Mouse (Mus musculus): ENCODE results near the gene Farsa. TPM values are rescaled to one million over a fixed set of nuclear protein-coding genes. Genes with fewer than 3 reads are reported as not detected.

Gene Farsa
- total RNA-seq, 2 experiments from 2014 or later: 50.1 to 51.6 TPM

Small RNA genes within 50 kb of the gene (microRNA-seq; reads per million reads assigned to microRNA genes)
- gene Mir7069: 12.4 to 12.5 reads per million in 2 experiments

Other genes starting within 250 kb of the Farsa start
- gene Ier2, start 194.1 kb upstream of the Farsa start, total RNA-seq (2021): 10 to 100 TPM; 12.6 to 14.8 TPM
- gene Trmt1, start 170.7 kb upstream of the Farsa start, total RNA-seq (2021): 10 to 100 TPM; 89.3 to 96.7 TPM
- gene Nacc1, start 169.1 kb upstream of the Farsa start, total RNA-seq (2021): 10 to 100 TPM; 90.2 to 91.9 TPM
- gene Lyl1, start 155.5 kb upstream of the Farsa start, total RNA-seq (2021): 1 to 10 TPM; 2.7 to 4.3 TPM
- not detected for gene G430095P16Rik, start 134.0 kb upstream of the Farsa start, total RNA-seq (2021)
- gene Nfix, start 56.6 kb upstream of the Farsa start, total RNA-seq (2021): 100 to 1,000 TPM; 402 to 429 TPM
- 1 to 10 TPM; 8.0 to 9.6 TPM for gene Dand5, start 34.2 kb upstream of the Farsa start, total RNA-seq (2021)
- 10 to 100 TPM; 23.4 to 23.6 TPM for gene Gadd45gip1, start 25.5 kb upstream of the Farsa start, total RNA-seq (2021)
- 10 to 100 TPM; 59.5 to 72.0 TPM for gene Rad23a, start 16.3 kb upstream of the Farsa start, total RNA-seq (2021)
- 100 to 1,000 TPM; 495 to 553 TPM for gene Calr, start 10.1 kb upstream of the Farsa start, total RNA-seq (2021)
- gene Syce2, start 15.1 kb downstream of the Farsa start, total RNA-seq (2021): 10 to 100 TPM; 11.5 to 13.4 TPM
- gene Gcdh, start 36.9 kb downstream of the Farsa start, total RNA-seq (2021): 10 to 100 TPM; 36.5 to 38.9 TPM
- not detected for gene Klf1, start 44.9 kb downstream of the Farsa start, total RNA-seq (2021)
- gene Dnase2a, start 51.6 kb downstream of the Farsa start, total RNA-seq (2021): 1 to 10 TPM; 2.9 TPM
- gene Mast1, start 80.4 kb downstream of the Farsa start, total RNA-seq (2021): 100 to 1,000 TPM; 139 to 146 TPM
- gene Rtbdn, start 90.0 kb downstream of the Farsa start, total RNA-seq (2021): 1 to 10 TPM; 1.6 to 2.1 TPM
- not detected for gene Gm49661, start 112.4 kb downstream of the Farsa start, total RNA-seq (2021)
- gene Prdx2, start 112.6 kb downstream of the Farsa start, total RNA-seq (2021): 100 to 1,000 TPM; 402 to 429 TPM
- gene Rnaseh2a, start 112.8 kb downstream of the Farsa start, total RNA-seq (2021): 10 to 100 TPM; 38.1 to 52.0 TPM
- gene Junb, start 121.7 kb downstream of the Farsa start, total RNA-seq (2021): 10 to 100 TPM; 51.5 to 65.4 TPM
- 1 to 10 TPM; 7.5 to 8.1 TPM for gene Hook2, start 133.6 kb downstream of the Farsa start, total RNA-seq (2021)
- not detected for gene Best2, start 157.5 kb downstream of the Farsa start, total RNA-seq (2021)
- 100 to 1,000 TPM; 116 to 117 TPM for gene Asna1, start 168.3 kb downstream of the Farsa start, total RNA-seq (2021)
- gene Trir, start 169.8 kb downstream of the Farsa start, total RNA-seq (2021): 100 to 1,000 TPM; 128 to 146 TPM
- 100 to 1,000 TPM; 165 to 171 TPM for gene Tnpo2, start 179.9 kb downstream of the Farsa start, total RNA-seq (2021)
- 10 to 100 TPM; 38.3 to 39.9 TPM for gene Fbxw9, start 203.1 kb downstream of the Farsa start, total RNA-seq (2021)
- not detected for gene Gm5741, start 211.0 kb downstream of the Farsa start, total RNA-seq (2021)
- gene Dhps, start 214.8 kb downstream of the Farsa start, total RNA-seq (2021): 10 to 100 TPM; 57.9 to 67.6 TPM
- 10 to 100 TPM; 52.7 to 53.5 TPM for gene Wdr83os, start 223.8 kb downstream of the Farsa start, total RNA-seq (2021)
- gene Wdr83, start 224.3 kb downstream of the Farsa start, total RNA-seq (2021): 10 to 100 TPM; 27.5 to 36.1 TPM
- gene Man2b1, start 226.3 kb downstream of the Farsa start, total RNA-seq (2021): 10 to 100 TPM; 42.6 to 42.9 TPM

All from left cerebral cortex, postnatal 14 days (tissue).